In the genomic region with DNA sequence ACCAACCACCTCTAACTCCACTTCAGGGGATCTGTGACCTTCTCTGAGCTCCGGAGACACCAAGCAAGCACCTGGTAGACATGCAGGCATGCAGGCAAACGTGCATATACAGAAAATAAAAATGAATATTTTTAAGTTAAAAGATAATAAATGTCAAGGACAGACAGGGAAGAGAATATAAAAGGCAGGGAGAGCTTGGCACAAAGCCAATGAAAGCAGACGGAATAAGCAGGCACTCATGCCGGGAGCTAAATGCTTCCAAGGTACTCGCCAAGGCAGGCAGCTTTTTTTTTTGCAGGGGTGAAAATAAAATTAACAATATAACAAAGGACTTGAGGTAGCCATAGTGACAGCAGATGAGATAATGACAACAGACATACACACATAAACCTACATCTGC, we compare ENCODE assay signal across 9 mouse cellular contexts. TPM values are rescaled to one million over a fixed set of nuclear protein-coding genes. Genes with fewer than 3 reads are reported as not detected.
DNase-seq lines count a peak whose midpoint lies in the region; ATAC-seq and TF ChIP-seq lines count a peak whose summit lies in the region.
"Had no signal": no experiment of that assay in that cellular context is flagged by ENCODE, and none has a peak within 500 bp of the region (broad histone marks: within the 10 kb centered on the region; RNA-seq: fewer than 3 reads in every experiment).

No protein-coding gene starts in this region.

- H3K4me1 ChIP-seq in neural tube, embryonic 15.5 days: no peaks in the 10 kb centered on the region
- H3K4me1 ChIP-seq: limb, embryonic 12.5 days had no signal

- intact Hi-C loops in left cerebral cortex, postnatal 10 days (cut with DNase I): no loop called here
- intact Hi-C loops in left cerebral cortex, adult 2 months (cut with DNase I): no loop called here

- no peak overlapping the region for H3K4me3 ChIP-seq in left cerebral cortex, adult 2 months
- no peak overlapping the region for H3K4me3 ChIP-seq in neural tube, embryonic 15.5 days (replicated peaks)
- H3K4me3 ChIP-seq: limb, embryonic 12.5 days had no signal

- TF ChIP-seq CTCF in left cerebral cortex, adult 2 months (IDR thresholded peaks at IDR 0.05): no peak

- H3K9me3 ChIP-seq in neural tube, embryonic 15.5 days (replicated peaks): no peaks in the 10 kb centered on the region
- H3K9me3 ChIP-seq: limb, embryonic 12.5 days had no signal

- no peaks in the 10 kb centered on the region for H3K27me3 ChIP-seq in neural tube, embryonic 15.5 days (replicated peaks)
- H3K27me3 ChIP-seq: limb, embryonic 12.5 days had no signal

- no peak overlapping the region for H3K9ac ChIP-seq in neural tube, embryonic 15.5 days (replicated peaks)
- H3K9ac ChIP-seq: limb, embryonic 12.5 days had no signal

- H3K27ac ChIP-seq in left cerebral cortex, adult 2 months: no peak overlapping the region
- H3K27ac ChIP-seq in neural tube, embryonic 15.5 days (replicated peaks): no peak overlapping the region
- H3K27ac ChIP-seq: limb, embryonic 12.5 days had no signal

- 31% methylated on average over 5 of the region's 5 CpGs for WGBS in neural tube, embryonic 15.5 days

- ATAC-seq in neural tube, embryonic 15.5 days (ENCODE audit: low FRiP score): no peak

- peaks cover 28% of the 10 kb centered on the region for H3K36me3 ChIP-seq in neural tube, embryonic 15.5 days

- H3K4me2 ChIP-seq in neural tube, embryonic 15.5 days: no peak overlapping the region
- H3K4me2 ChIP-seq: limb, embryonic 12.5 days had no signal

- peak; percentile 29 to 41 for DNase-seq in left cerebral cortex, postnatal 10 days (ENCODE audit: extremely low spot score in 1 of 2, low spot score in 2 of 2)
- DNase-seq in left cerebral cortex, adult 2 months (ENCODE audit: extremely low spot score in 1 of 2, low spot score in 2 of 2): no peak
- DNase-seq in adrenal gland, postnatal 10 days: peak; percentile 66
- peak; percentile 56 to 60 for DNase-seq in cerebellum, adult 18-20 months
- peak; percentile 16 to 76 for DNase-seq in layer of hippocampus, postnatal 14 days (ENCODE audit: low spot score in 2 of 2)
- DNase-seq in yolk sac, embryonic 10.5 days (ENCODE audit: low spot score): no peak
- no peak for DNase-seq in thymus, postnatal 36 days

RNA-seq across cellular contexts. Expression of gene Sec61a2, which starts 10.9 kb away (rescaled TPM):
- 100 to 1,000 TPM; 118 to 119 TPM for total RNA-seq in left cerebral cortex, postnatal 10 days (2021)
- 100 to 1,000 TPM in 1 of 2 experiments, 10 to 100 TPM in 1; 98.1 to 104 TPM for total RNA-seq in left cerebral cortex, adult 2 months (2021)
- total RNA-seq in adrenal gland, postnatal 10 days (2021): 10 to 100 TPM; 34.3 to 56.1 TPM
- 100 to 1,000 TPM; 102 to 114 TPM for total RNA-seq in layer of hippocampus, postnatal 14 days (2021)
- 118 and 122 TPM in 2 replicates for polyA plus RNA-seq in neural tube, embryonic 15.5 days (2015; fragmentation: Nextera tagmentation; extraction: Ambion mirVana)

RNA-seq across cellular contexts. Expression of gene Dhtkd1, which starts 36.5 kb away (rescaled TPM):
- total RNA-seq in left cerebral cortex, postnatal 10 days (2021): 1 to 10 TPM; 8.0 to 9.2 TPM
- 10 to 100 TPM; 10.5 to 13.2 TPM for total RNA-seq in left cerebral cortex, adult 2 months (2021)
- total RNA-seq in adrenal gland, postnatal 10 days (2021): 10 to 100 TPM; 10.6 to 13.2 TPM
- total RNA-seq in layer of hippocampus, postnatal 14 days (2021): 1 to 10 TPM; 8.4 to 9.3 TPM
- polyA plus RNA-seq in neural tube, embryonic 15.5 days (2015; fragmentation: Nextera tagmentation; extraction: Ambion mirVana): 6.1 and 6.5 TPM in 2 replicates

RNA-seq across cellular contexts. Expression of gene Gm13199, which starts 43.4 kb away (rescaled TPM):
- under 1 TPM; 0.49 to 0.67 TPM for total RNA-seq in left cerebral cortex, postnatal 10 days (2021)
- total RNA-seq in left cerebral cortex, adult 2 months (2021): 1 to 10 TPM; 2.4 to 3.2 TPM
- 1 to 10 TPM in 1 of 2 experiments, not detected in 1; 2.1 TPM for total RNA-seq in adrenal gland, postnatal 10 days (2021)
- total RNA-seq in layer of hippocampus, postnatal 14 days (2021): 1 to 10 TPM; 1.6 to 1.8 TPM
- polyA plus RNA-seq in neural tube, embryonic 15.5 days (2015; fragmentation: Nextera tagmentation; extraction: Ambion mirVana): 0.83 and 1.8 TPM in 2 replicates

RNA-seq across cellular contexts. Expression of gene Upf2, which starts 45.2 kb away (rescaled TPM):
- total RNA-seq in left cerebral cortex, postnatal 10 days (2021): 10 to 100 TPM; 15.8 to 17.6 TPM
- total RNA-seq in left cerebral cortex, adult 2 months (2021): 10 to 100 TPM; 43.9 to 44.1 TPM
- 10 to 100 TPM; 18.6 to 21.5 TPM for total RNA-seq in adrenal gland, postnatal 10 days (2021)
- total RNA-seq in layer of hippocampus, postnatal 14 days (2021): 10 to 100 TPM; 23.6 to 26.2 TPM
- 7.3 and 8.0 TPM in 2 replicates for polyA plus RNA-seq in neural tube, embryonic 15.5 days (2015; fragmentation: Nextera tagmentation; extraction: Ambion mirVana)

Comparison
In these comparisons a context has a peak if more than half of its experiments do, and no peak if none do; other contexts are left out.
1. DNase-seq: peak in left cerebral cortex, postnatal 10 days (2 of 2), adrenal gland, postnatal 10 days (single experiment), cerebellum, adult 18-20 months (2 of 2) and layer of hippocampus, postnatal 14 days (2 of 2); none in left cerebral cortex, adult 2 months (0 of 2), yolk sac, embryonic 10.5 days (single experiment) and thymus, postnatal 36 days (0 of 2).